In genomic region chr4:41663614-41664013, GRCm38 (mm10) we compare ENCODE assay signal across 19 mouse cellular contexts. TPM values are rescaled to one million over a fixed set of nuclear protein-coding genes. Genes with fewer than 3 reads are reported as not detected.
A peak's percentile ranks its signal among the peaks of the same experiment; 100 is the strongest.
DNase-seq lines count a peak whose midpoint lies in the region; ATAC-seq lines count a peak whose summit lies in the region.
"Had no signal": no experiment of that assay in that cellular context is flagged by ENCODE, and none has a peak within 500 bp of the region (broad histone marks: within the 10 kb centered on the region; RNA-seq: fewer than 3 reads in every experiment).

No protein-coding gene starts in this region.

- H3K36me3 ChIP-seq in intestine, embryonic 14.5 days (ENCODE audit: control insufficient read depth, insufficient read depth, low read length) = no peaks in the 10 kb centered on the region
- no peaks in the 10 kb centered on the region for H3K36me3 ChIP-seq in intestine, embryonic 16.5 days (ENCODE audit: control insufficient read depth, insufficient read depth, low read length)
- peaks cover 3% of the 10 kb centered on the region; the same call in 1 of the 2 replicates for H3K36me3 ChIP-seq in embryonic facial prominence, embryonic 11.5 days (replicated peaks; ENCODE audit: control insufficient read depth, insufficient read depth, low read depth, low read length)
- 0 out of 2 replicates have a peak, but pooled peaks cover 5% of the 10 kb centered on the region for H3K36me3 ChIP-seq in limb, embryonic 10.5 days
- H3K36me3 ChIP-seq: heart, embryonic 12.5 days; liver, embryonic 12.5 days had no signal

- ATAC-seq in intestine, embryonic 14.5 days (replicated peaks; ENCODE audit: low FRiP score, low TSS enrichment, low read depth) = 0 out of 2 replicates have a peak, but pooled peaks have one; percentile 14
- no peak for ATAC-seq in intestine, embryonic 16.5 days
- no peak for ATAC-seq in embryonic facial prominence, embryonic 11.5 days (replicated peaks; ENCODE audit: insufficient number of reproducible peaks, low FRiP score, low TSS enrichment, low read depth)
- ATAC-seq: CD4-positive, CD25-positive, alpha-beta regulatory T cell, adult 4 months; liver, embryonic 12.5 days; midbrain, embryonic 16.5 days had no signal

- H3K9me3 ChIP-seq in intestine, embryonic 14.5 days (ENCODE audit: control insufficient read depth, low read length) = no peaks in the 10 kb centered on the region
- no peaks in the 10 kb centered on the region for H3K9me3 ChIP-seq in intestine, embryonic 16.5 days (ENCODE audit: control insufficient read depth, low read length)
- no peaks in the 10 kb centered on the region for H3K9me3 ChIP-seq in embryonic facial prominence, embryonic 11.5 days (replicated peaks; ENCODE audit: control insufficient read depth, low read length)
- H3K9me3 ChIP-seq in limb, embryonic 10.5 days (replicated peaks) = no peaks in the 10 kb centered on the region
- H3K9me3 ChIP-seq: heart, embryonic 12.5 days; liver, embryonic 12.5 days; neural tube, embryonic 12.5 days had no signal

- H3K4me3 ChIP-seq in intestine, embryonic 14.5 days (ENCODE audit: low read depth, low read length) = no peak overlapping the region
- H3K4me3 ChIP-seq in intestine, embryonic 16.5 days (ENCODE audit: low read length) = no peak overlapping the region
- no peak overlapping the region for H3K4me3 ChIP-seq in embryonic facial prominence, embryonic 11.5 days (ENCODE audit: low read depth, low read length)
- peak overlapping the region; percentile 11; the same call in 1 of the 2 replicates for H3K4me3 ChIP-seq in limb, embryonic 10.5 days
- H3K4me3 ChIP-seq: heart, embryonic 12.5 days; liver, embryonic 12.5 days; neural tube, embryonic 12.5 days had no signal

- no peaks in the 10 kb centered on the region for H3K27me3 ChIP-seq in intestine, embryonic 14.5 days (replicated peaks; ENCODE audit: control insufficient read depth, insufficient read depth, low read length)
- 0 out of 2 replicates have a peak, but pooled peaks cover 3% of the 10 kb centered on the region for H3K27me3 ChIP-seq in intestine, embryonic 16.5 days (replicated peaks; ENCODE audit: control insufficient read depth, insufficient read depth, low read length)
- no peaks in the 10 kb centered on the region; the same call in 1 of the 2 replicates for H3K27me3 ChIP-seq in embryonic facial prominence, embryonic 11.5 days (ENCODE audit: control insufficient read depth, insufficient read depth, low read length)
- H3K27me3 ChIP-seq in limb, embryonic 10.5 days (ENCODE audit: low read depth, poor library complexity, severe bottlenecking) = peaks cover 97% of the 10 kb centered on the region
- H3K27me3 ChIP-seq: neural tube, embryonic 12.5 days had no signal

- DNase-seq in embryo, embryonic 11 days = peak; percentile 52
- DNase-seq in embryo, embryonic 10 days (ENCODE audit: low spot score) = no peak
- DNase-seq in intestine, embryonic 14.5 days (ENCODE audit: low spot score) = no peak
- DNase-seq in embryonic facial prominence, embryonic 11.5 days (ENCODE audit: low spot score) = peak; percentile 42
- peak; percentile 58 for DNase-seq in limb, embryonic 10.5 days (ENCODE audit: low spot score)
- no peak for DNase-seq in ovary, postnatal 36 days (ENCODE audit: low spot score)
- DNase-seq in layer of hippocampus, postnatal 10 days (ENCODE audit: low spot score in 2 of 2) = no peak
- DNase-seq: cerebellum, postnatal 10 days; kidney, adult 11 months; lung, embryonic 14.5 days; right cerebral cortex, postnatal 14 days; thymus, postnatal 14 days had no signal

- WGBS in intestine, embryonic 14.5 days = 27% methylated on average over 9 of the region's 9 CpGs
- WGBS in intestine, embryonic 16.5 days = 37% methylated on average over 9 of the region's 9 CpGs
- WGBS in embryonic facial prominence, embryonic 11.5 days = 22% methylated on average over 9 of the region's 9 CpGs
- 15% methylated on average over 9 of the region's 9 CpGs for WGBS in limb, embryonic 10.5 days

- no peak overlapping the region for H3K4me2 ChIP-seq in intestine, embryonic 14.5 days (ENCODE audit: low read length)
- no peak overlapping the region for H3K4me2 ChIP-seq in intestine, embryonic 16.5 days (ENCODE audit: low read depth, low read length)
- peak overlapping the region; percentile 7; the same call in 1 of the 2 replicates for H3K4me2 ChIP-seq in embryonic facial prominence, embryonic 11.5 days (ENCODE audit: low read depth, low read length)
- H3K4me2 ChIP-seq: heart, embryonic 12.5 days; liver, embryonic 12.5 days; lung, embryonic 14.5 days had no signal

- peaks cover 44% of the 10 kb centered on the region for H3K4me1 ChIP-seq in intestine, embryonic 14.5 days (replicated peaks; ENCODE audit: control insufficient read depth, insufficient read depth, low read length)
- peaks cover 24% of the 10 kb centered on the region for H3K4me1 ChIP-seq in intestine, embryonic 16.5 days (ENCODE audit: control insufficient read depth, insufficient read depth, low read length)
- H3K4me1 ChIP-seq in embryonic facial prominence, embryonic 11.5 days (ENCODE audit: control insufficient read depth, insufficient read depth, low read length) = peaks cover 40% of the 10 kb centered on the region
- peaks cover 81% of the 10 kb centered on the region for H3K4me1 ChIP-seq in limb, embryonic 10.5 days

- no peak overlapping the region for H3K9ac ChIP-seq in intestine, embryonic 14.5 days (ENCODE audit: low read length)
- no peak overlapping the region for H3K9ac ChIP-seq in intestine, embryonic 16.5 days (ENCODE audit: low read depth, low read length)
- H3K9ac ChIP-seq in embryonic facial prominence, embryonic 11.5 days (replicated peaks; ENCODE audit: low read length) = no peak overlapping the region
- H3K9ac ChIP-seq: heart, embryonic 12.5 days; liver, embryonic 12.5 days; lung, embryonic 14.5 days; neural tube, embryonic 12.5 days had no signal

- no peak overlapping the region for H3K27ac ChIP-seq in intestine, embryonic 14.5 days (ENCODE audit: low read depth)
- H3K27ac ChIP-seq in intestine, embryonic 16.5 days (ENCODE audit: low read length) = no peak overlapping the region
- H3K27ac ChIP-seq in embryonic facial prominence, embryonic 11.5 days (replicated peaks; ENCODE audit: low read depth, low read length) = no peak overlapping the region
- peak overlapping the region; percentile 31; the same call in 1 of the 2 replicates for H3K27ac ChIP-seq in limb, embryonic 10.5 days
- H3K27ac ChIP-seq: liver, embryonic 12.5 days; neural tube, embryonic 12.5 days had no signal

RNA-seq across cellular contexts. Expression of gene Enho, which starts 23.5 kb away (rescaled TPM):
- 13.6 and 14.8 TPM in 2 replicates for polyA plus RNA-seq in intestine, embryonic 14.5 days (2014; fragmentation: Nextera tagmentation; extraction: Ambion mirVana)
- 7.6 and 8.7 TPM in 2 replicates for polyA plus RNA-seq in intestine, embryonic 16.5 days (2015; fragmentation: Nextera tagmentation; extraction: Ambion mirVana)
- polyA plus RNA-seq in embryonic facial prominence, embryonic 11.5 days (2014; fragmentation: Nextera tagmentation; extraction: Ambion mirVana) = 19.9 and 24.5 TPM in 2 replicates
- polyA plus RNA-seq in limb, embryonic 10.5 days (2016; fragmentation: Nextera tagmentation; extraction: Ambion mirVana) = 21.0 and 24.2 TPM in 2 replicates
- total RNA-seq in layer of hippocampus, postnatal 10 days (2021) = 10 to 100 TPM; 63.4 to 66.5 TPM
- polyA plus RNA-seq: CD4-positive, CD25-positive, alpha-beta regulatory T cell, adult 4 months had no signal

RNA-seq across cellular contexts. Expression of gene Cntfr, which starts 33.3 kb away (rescaled TPM):
- polyA plus RNA-seq in intestine, embryonic 14.5 days (2014; fragmentation: Nextera tagmentation; extraction: Ambion mirVana) = 5.2 and 6.2 TPM in 2 replicates
- polyA plus RNA-seq in intestine, embryonic 16.5 days (2015; fragmentation: Nextera tagmentation; extraction: Ambion mirVana) = 5.5 and 5.6 TPM in 2 replicates
- polyA plus RNA-seq in embryonic facial prominence, embryonic 11.5 days (2014; fragmentation: Nextera tagmentation; extraction: Ambion mirVana) = 8.8 and 9.8 TPM in 2 replicates
- 6.1 and 7.8 TPM in 2 replicates for polyA plus RNA-seq in limb, embryonic 10.5 days (2016; fragmentation: Nextera tagmentation; extraction: Ambion mirVana)
- total RNA-seq in layer of hippocampus, postnatal 10 days (2021) = 10 to 100 TPM; 64.7 to 65.0 TPM
- total RNA-seq: MEL had no signal
- polyA plus RNA-seq: CD4-positive, CD25-positive, alpha-beta regulatory T cell, adult 4 months had no signal

RNA-seq across cellular contexts. Expression of gene Il11ra1, which starts 36.2 kb away (rescaled TPM):
- polyA plus RNA-seq in intestine, embryonic 14.5 days (2014; fragmentation: Nextera tagmentation; extraction: Ambion mirVana) = 130 and 143 TPM in 2 replicates
- polyA plus RNA-seq in intestine, embryonic 16.5 days (2015; fragmentation: Nextera tagmentation; extraction: Ambion mirVana) = 113 and 125 TPM in 2 replicates
- polyA plus RNA-seq in embryonic facial prominence, embryonic 11.5 days (2014; fragmentation: Nextera tagmentation; extraction: Ambion mirVana) = 199 and 201 TPM in 2 replicates
- polyA plus RNA-seq in limb, embryonic 10.5 days (2016; fragmentation: Nextera tagmentation; extraction: Ambion mirVana) = 202 and 253 TPM in 2 replicates
- 10 to 100 TPM; 23.2 to 24.5 TPM for total RNA-seq in layer of hippocampus, postnatal 10 days (2021)

RNA-seq across cellular contexts. Expression of gene Rpp25l, which starts 49.7 kb away (rescaled TPM):
- polyA plus RNA-seq in intestine, embryonic 14.5 days (2014; fragmentation: Nextera tagmentation; extraction: Ambion mirVana) = 71.9 and 76.4 TPM in 2 replicates
- 57.5 and 64.9 TPM in 2 replicates for polyA plus RNA-seq in intestine, embryonic 16.5 days (2015; fragmentation: Nextera tagmentation; extraction: Ambion mirVana)
- 89.4 and 101 TPM in 2 replicates for polyA plus RNA-seq in embryonic facial prominence, embryonic 11.5 days (2014; fragmentation: Nextera tagmentation; extraction: Ambion mirVana)
- 93.6 and 101 TPM in 2 replicates for polyA plus RNA-seq in limb, embryonic 10.5 days (2016; fragmentation: Nextera tagmentation; extraction: Ambion mirVana)
- total RNA-seq in layer of hippocampus, postnatal 10 days (2021) = 10 to 100 TPM; 27.7 to 34.4 TPM

RNA-seq across cellular contexts. Expression of gene Dctn3, which starts 59.4 kb away (rescaled TPM):
- 123 and 124 TPM in 2 replicates for polyA plus RNA-seq in intestine, embryonic 14.5 days (2014; fragmentation: Nextera tagmentation; extraction: Ambion mirVana)
- polyA plus RNA-seq in intestine, embryonic 16.5 days (2015; fragmentation: Nextera tagmentation; extraction: Ambion mirVana) = 136 and 143 TPM in 2 replicates
- 119 and 128 TPM in 2 replicates for polyA plus RNA-seq in embryonic facial prominence, embryonic 11.5 days (2014; fragmentation: Nextera tagmentation; extraction: Ambion mirVana)
- 118 and 123 TPM in 2 replicates for polyA plus RNA-seq in limb, embryonic 10.5 days (2016; fragmentation: Nextera tagmentation; extraction: Ambion mirVana)
- total RNA-seq in layer of hippocampus, postnatal 10 days (2021) = 100 to 1,000 TPM; 142 to 158 TPM

Comparison
In these comparisons a context has a peak if more than half of its experiments do, and no peak if none do; other contexts are left out.
1. DNase-seq: peak in embryo, embryonic 11 days (single experiment), embryonic facial prominence, embryonic 11.5 days (single experiment) and limb, embryonic 10.5 days (single experiment); none in embryo, embryonic 10 days (single experiment), intestine, embryonic 14.5 days (single experiment), ovary, postnatal 36 days (single experiment) and layer of hippocampus, postnatal 10 days (0 of 2).